Mouse (Mus musculus) left cerebral cortex, postnatal 4 days (tissue): ENCODE measurements around the gene Tmpo. TPM values are rescaled to one million over a fixed set of nuclear protein-coding genes. Genes with fewer than 3 reads are reported as not detected.

Source experiments
- DNase-seq: peaks from one replicate; pipeline ENCODE4 v3.0.0-alpha.2; 2022
- intact Hi-C: fragments of 180-260 bp; cut with DNase I; formaldehyde crosslinking; loops from one replicate; pipeline ENCODE4 v1.15.1; 2025
- total RNA-seq, 2 experiments: library from RNA; stranded (reverse); gene quantifications; 2 replicates each; pipeline ENCODE4 v1.2.3; 2021

The Tmpo gene
- total RNA-seq: 10 to 100 TPM; 70.0 to 76.8 TPM

DNA sequence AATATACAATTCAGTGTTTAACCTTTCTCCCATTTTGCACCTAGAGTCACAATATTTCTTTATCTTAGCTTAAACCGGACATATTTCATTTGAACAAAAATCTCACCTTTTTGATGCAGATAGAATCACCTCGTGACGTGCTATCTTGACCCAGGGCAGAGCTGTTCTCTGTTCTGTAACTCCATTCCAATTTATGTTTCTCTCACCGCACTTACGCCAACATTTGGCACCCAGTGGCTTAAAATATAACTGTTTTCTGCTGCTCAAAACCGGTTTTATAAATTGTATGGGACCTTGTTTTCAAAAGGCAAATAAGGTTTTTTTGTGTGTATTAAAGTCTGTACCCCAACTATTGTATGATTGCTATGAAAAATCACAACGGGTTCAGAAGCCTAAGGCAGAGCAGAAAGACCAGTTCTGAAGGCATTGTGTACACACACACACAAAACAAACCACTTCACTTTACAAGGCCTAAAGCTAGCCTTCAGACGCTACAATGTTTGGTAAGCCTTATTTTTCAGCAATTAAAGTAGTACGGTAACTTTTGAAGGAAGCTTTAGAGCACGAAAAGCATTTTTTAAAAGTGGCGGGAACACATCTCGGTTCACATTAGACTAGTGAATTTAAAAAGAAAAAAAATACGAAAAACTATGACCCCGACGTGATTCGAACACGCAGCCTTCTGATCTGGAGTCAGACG is at the start of gene Tmpo:
Tmpo (minus strand) TSS at position 555 of the 700 bp plus-strand sequence.
- DNase-seq: no peak
- intact Hi-C loops: no loop called here

DNA sequence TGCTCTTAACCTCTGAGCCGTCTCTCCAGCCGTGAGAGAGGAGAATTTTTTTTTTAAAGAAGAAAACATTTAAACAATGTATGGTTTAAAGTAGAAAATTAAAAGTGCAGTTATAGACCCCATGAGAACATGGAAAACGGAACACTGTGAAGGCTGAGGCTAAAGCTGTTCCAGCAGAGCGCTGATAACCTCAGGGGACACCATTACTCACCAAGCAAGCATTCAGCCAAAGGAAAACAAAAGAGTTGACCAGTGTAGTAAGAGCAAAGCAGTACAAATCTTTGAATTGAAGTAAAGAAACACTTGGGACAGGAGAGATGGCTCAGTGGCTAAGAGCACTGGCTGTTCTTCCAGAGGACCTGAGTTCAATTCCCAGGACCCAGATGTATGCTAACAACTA is 49.3 kb upstream of the Tmpo start:
- DNase-seq: no peak
- intact Hi-C loops: no loop called here

DNA sequence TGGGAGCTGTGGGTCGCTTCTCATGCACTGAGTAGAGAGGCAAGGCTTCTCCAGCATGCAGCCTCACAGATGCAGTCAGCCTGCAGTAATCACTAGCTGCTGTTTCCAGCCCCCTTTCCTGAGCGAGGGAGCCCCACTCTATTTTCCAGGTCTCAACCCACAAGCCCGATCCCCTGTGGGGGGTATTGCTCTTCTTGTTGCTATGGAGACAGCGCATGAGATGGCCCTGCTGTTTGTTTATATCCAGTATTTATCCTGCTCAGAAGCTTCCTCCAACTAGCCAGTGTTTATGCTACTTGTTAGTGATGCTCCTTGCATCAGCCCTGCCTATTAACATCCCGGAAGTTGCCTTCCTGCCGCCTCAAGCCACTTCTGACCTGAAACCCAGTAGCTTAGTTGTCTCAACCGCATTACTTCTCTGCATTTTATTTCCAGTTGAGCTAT is 48.4 kb upstream of the Tmpo start:
- peak; percentile 55 for DNase-seq
- intact Hi-C loops: no loop called here

DNA sequence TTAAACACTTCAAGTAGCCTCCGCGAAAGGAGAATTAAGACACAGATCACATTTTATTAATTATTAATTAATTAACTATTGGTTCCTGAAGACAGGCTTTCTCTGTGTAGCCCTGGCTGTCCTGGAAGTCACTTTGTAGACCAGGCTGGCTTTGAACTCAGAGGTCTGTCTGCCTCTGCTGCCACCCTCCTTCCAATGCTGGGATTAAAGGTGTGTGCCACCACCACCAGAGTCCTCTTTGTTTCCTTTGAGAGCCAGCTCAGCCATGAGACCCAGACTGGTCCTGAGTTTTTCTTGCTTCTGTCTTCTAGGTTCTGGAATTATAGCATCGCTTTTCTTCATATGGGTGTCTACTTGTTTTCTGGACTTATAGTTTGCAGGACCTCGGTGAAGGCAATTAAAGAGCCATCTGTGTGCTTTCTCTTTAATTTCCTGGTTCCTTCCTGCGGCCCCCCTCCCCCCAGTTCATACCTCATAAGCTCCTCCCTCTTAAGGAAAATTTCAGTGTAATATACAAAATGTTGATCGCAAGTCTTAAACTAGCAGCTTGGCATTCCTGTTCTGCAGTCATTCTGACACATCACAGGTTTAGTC is 47.9 kb upstream of the Tmpo start:
- intact Hi-C loops: no loop called here
- no peak for DNase-seq

DNA sequence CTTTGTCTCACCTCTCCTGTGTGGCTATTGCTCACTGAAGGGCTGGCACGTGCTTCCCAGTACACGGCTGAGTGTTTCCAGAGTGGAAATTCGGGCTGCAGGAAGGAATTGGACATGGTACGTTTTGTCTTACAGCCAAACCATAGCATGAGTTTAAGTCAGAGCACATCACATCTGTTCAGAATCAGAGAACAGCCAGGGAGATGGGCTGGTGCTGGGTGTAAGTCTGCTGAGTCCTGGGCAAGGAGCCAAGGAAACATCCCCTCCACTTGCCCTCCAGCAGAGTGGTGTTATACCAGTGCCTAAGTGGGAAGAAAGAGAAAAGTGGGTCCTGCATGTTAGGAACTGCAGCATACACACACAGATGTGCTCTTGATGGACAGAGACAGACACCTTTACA is 45.9 kb upstream of the Tmpo start:
- DNase-seq: peak; percentile 61
- intact Hi-C loops: no loop called here

DNA sequence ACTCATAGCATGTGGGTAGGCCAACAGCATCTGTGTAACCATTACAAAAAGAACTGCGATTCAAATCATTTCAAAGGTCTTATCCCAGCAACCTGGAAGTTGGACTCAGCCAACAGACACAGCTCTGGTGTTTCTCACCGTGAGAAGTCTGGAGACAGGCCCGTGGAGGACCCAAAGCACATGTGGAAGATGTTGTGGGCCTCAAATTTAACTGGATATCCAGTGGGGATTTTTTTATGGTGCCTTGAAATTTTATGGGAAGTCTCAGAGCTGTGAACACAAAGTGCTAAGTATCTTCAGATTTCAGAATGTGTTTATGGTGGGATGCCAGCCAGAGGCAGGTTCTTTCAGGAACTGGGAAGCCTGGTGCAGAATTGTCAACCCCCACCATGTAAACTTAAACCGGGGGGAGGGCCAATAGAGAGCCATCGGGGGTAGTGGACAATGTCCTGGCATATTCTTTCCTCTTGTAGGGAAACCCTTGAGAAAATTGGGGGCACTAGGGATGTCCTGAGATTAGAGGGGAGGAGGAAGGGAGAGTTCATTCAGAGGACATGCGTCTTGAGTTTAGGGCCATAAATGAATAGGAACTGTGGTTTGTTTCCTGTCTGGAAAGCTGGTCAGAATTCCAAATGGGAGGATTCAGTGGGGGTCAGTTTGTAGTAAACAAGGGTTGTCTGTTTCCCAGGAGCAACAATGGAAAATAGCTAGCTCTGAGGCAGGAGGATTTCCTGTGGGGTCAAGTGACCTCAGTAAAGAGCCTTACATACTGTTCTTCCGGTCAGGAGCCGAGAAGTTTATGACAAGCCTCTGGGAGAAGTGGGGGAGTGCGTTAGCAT is 41.5 kb upstream of the Tmpo start:
- no peak for DNase-seq
- intact Hi-C loops: no loop called here

DNA sequence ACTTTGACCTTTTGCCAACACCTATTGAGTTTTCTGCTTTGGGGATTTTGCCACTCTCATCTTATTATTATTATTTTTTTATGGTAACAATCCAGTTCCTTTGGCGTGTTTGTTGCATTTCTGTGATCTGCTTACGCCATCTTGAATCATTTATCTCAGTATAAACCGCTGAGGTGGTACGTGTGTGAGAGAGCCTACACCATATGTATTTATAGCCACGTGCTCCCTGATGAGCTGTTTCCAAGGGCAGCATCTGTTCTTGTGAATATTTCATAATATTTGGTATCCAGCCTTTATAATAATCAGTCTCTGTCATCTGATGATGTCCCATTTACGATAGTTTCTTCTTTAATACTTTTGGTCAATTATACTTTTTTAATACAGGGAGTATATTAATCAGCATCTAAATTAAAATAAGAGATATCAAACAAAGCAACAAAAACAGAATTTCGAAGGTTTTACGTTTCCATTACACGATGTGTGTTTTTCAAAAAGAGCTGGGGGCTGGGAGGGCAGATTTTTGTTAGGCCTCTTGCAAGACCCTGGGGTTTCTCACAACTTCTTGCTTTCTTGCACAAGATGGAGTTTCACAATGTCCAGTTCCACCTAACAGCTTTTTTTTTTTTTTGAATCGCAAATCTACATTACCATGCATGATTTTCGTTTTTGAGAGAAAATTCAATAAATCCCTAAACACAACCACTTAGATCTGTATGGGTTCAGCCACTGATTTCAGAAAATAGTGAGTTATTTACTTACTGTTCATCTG is 28.0 kb upstream of the Tmpo start:
- intact Hi-C loops: no loop called here
- no peak for DNase-seq

DNA sequence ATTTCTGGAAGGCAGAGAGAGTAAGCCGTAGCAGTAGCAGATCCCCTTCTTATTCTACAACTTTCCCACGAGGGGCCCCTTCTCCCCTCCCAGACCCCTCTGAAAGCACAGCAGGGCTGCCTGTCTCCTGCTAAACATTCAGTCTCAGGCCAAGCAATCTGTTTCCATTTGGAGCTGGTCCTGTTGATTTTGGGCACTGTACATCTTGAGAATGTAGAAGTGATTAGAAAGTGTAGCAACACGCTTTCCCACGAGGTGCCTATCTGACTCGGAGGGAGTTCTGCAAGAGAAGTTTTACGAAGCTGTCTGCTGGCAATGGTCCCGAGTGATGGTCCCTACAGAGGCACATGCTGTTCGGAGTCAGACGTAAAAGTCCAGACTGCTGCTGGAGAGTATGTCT is 27.3 kb upstream of the Tmpo start:
- peak; percentile 20 for DNase-seq
- intact Hi-C loops: no loop called here

DNA sequence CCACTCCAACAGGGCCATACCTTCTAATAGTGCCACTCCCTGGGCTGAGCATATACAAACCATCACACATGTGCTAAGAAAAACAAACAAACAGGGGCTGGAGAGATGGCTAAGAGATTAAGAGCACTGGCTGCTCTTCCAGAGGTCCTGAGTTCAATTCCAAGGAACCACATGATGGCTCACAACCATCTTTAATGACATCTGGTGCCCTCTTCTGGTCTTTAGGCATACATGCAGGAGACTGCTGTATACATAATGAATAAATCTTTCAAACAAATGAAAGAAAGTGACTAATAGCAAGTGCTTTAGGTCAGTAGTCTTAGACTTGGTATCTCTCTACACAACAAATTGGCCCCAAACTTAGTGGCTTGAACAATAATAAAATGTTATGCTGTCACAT is 26.2 kb upstream of the Tmpo start:
- intact Hi-C loops: no loop called here
- DNase-seq: no peak

DNA sequence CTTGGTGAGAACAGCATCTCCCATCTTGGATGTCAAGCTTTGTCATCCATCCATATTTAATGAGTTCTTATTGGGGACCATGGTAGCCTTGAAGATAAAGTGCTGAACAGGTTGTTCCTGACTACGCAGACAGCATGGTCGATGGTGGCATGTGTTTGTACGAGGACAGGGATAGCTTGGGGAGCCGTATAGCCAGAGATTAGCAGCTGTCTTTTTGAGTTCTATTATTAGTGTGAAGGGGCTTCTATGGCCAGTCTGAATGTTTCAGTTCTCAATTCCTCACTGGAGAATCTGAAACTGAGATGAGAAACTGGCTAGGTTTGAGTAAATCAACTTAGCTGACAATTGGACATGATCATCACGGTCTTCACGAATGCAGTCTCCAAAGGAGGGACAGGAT is 24.5 kb upstream of the Tmpo start:
- intact Hi-C loops: no loop called here
- no peak for DNase-seq

DNA sequence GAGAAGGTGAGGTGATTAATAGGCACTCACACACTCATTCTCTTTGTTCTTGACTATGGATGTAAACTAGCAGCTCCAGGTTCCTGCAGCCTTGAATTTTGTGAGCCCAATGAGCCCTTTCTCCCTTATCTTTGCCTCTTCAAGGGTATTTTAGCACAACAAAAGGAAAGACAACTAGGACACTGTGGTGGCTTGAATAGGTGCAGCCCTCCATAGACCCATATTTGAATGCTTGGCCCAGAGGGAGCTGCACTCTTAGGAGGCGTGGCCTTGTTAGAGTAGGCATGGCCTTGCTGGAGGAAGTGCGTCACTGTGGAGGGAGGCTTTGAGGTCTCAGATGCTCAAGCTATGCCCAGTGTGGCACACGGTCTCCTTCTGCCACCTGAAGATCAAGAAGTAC is 19.5 kb upstream of the Tmpo start:
- DNase-seq: no peak
- intact Hi-C loops: no loop called here

DNA sequence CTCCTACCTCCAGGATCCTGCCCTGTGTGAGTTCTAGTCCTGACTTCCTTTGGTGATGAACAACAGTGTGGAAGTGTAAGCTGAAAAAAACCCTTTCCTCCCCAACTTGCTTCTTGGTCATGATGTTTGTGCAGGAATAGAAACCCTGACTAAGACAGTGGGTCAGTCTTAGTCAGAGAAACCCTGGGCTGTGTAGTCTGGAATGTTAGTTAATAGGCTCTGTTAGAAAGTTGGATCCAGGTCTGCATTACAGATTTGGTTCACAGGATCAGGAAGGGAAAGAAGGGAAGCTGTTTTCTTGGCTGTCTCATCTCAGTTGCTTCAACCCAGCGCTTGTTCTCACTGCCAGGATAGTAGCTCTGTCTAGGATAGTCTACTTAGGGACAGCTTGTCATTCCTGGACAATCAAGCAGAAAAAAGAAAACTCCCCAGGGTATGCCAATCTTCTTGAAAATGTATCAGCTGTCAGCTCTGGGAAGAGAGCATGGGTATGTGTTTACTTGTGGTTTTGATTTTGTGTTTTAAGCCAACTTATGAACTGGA is 18.2 kb upstream of the Tmpo start:
- DNase-seq: no peak
- intact Hi-C loops: no loop called here

DNA sequence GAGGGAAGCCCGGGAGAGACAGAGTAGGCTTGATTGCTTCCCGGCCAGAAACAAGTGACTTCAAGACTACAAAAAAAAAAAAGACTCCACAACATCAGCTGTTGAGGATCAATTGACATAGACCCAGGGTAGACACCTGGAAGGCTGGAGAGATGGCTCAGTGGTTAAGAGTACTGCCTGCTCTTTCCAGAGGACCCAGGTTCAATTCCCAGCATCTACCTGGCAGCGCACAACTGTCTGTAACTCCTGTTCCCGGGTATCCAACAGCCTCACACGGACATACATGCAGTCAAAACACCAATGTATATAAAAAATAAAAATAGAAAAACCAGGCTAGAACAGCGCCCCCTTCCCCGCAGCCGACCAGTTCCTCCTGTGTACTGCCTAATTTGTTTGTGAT is 16.6 kb upstream of the Tmpo start:
- intact Hi-C loops: no loop called here

DNA sequence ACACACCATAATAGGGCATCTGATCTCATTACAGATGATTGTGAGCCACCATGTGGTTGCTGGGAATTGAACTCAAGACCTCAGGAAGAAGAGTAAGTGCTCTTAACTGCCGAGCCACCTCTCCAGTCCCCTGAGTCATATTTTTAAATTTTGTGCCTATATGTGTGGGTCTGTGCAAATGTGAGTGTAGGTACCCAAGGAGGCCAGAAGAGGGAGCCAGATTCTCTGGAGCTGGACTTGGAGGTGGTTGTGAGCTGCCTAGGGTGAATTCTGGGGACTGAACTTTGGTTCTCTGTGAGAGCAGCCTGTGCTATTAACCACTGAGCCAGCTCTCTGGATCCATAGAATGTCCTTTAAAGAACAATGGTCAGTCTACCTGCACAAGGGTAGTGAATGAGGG is 15.7 kb upstream of the Tmpo start:
- intact Hi-C loops: no loop called here
- no peak for DNase-seq

More for the DNA sequence above, 16.6 kb upstream of the Tmpo start:
- no peak for DNase-seq

DNA sequence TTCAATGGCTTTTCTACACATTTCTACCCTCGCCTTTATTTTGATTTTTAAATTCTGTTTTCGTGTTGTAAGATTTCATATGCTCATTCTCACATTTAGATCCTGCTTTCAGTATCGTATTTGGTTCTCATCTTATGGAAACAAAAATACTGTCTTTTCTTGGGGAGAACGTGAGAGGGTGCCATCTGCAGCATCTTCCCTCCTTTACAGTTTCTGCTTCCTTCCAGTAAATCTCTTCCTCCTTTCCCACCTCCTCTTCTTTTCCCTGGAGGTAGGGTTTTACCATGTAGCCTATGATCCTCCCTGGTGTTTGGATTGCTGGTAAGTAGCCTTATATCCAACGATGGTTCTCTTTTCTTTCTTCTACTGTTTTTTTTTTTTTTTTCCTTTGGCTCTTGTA is 14.6 kb upstream of the Tmpo start:
- DNase-seq: no peak
- intact Hi-C loops: no loop called here

DNA sequence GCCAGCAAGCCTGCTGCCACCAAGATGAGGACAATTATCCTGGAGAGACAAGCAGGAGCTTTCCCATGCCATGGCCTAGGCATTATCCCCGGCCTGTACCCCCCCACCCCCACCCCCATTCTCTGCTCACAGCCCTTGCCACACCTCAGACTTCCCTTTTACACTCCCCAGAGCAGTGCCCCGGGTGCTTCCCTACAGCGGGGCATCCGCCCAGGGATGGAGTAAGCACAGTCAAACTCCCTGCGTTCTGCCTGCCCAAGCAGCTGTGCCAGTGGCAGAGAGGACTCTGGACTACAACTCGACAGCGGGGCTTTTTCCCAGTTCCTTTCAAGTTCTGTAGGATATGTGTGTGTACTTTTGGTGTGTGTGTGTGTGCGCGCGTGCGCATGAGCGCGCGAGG is 14.0 kb upstream of the Tmpo start:
- DNase-seq: no peak
- intact Hi-C loops: no loop called here

DNA sequence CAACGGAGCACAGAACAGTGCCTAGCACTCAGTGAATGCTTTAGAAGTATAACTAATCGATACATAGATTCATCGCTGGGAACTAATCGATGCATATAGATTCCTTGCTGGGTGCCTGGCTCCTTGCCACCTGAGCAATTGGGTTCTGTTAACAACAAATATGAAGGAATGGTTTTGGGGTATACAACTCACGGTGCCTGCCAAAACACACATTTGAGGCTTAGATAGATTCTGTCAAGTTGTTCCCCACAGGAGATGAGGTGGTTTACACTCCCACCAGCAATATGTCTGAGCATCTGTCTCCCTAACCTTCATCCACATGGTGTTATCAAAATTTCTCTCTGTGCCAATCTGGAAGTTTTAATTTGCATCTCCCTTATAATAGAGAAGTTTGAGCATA is 10.7 kb upstream of the Tmpo start:
- intact Hi-C loops: no loop called here
- DNase-seq: no peak

DNA sequence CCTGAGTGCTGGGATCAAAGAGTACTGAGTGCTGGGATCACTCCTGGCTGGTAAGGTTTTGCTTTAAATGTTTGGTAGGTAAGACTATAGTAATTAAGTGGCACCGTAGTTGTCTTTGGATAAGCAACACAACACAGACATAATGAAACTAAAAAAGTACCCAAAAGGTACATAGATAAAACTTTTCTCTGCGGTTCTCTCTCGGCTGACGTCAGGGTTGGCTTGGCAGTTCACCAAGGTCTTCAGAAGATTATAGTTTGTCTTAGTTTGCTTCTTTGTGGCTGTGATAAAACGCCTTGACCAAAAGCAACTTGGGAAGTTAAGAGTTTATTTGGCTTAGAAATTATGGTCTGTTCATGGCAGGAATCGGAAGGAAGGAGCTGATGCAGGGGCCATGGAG is 8.4 kb upstream of the Tmpo start:
- DNase-seq: no peak
- intact Hi-C loops: no loop called here

DNA sequence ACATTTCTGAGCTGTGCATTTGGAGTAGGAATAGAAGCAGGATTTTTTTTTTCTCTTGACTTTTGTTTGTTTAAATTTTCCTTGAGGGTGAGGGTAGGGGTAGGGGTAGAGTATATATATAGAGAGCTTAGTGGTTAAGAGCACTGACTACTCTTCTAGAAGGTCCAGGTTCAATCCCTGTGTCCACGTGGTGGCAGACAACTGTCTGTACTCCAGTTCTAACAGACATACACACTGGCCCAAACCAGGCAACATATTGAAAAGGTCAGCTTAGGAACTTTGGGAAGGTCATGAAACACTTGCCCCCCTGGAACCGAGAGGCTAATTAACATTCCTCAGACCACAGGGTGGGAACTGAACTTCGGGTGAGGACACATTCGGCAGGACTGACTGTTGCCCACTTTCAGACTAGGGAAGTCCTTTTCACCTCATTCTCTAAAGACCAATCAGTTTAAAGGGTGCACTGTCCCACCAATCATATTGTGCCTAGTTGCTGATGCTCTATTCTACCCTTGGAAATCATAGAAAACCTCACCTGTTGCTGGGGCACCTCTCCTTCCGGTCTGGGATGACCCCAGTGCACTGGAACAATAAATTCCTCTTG is 7.7 kb upstream of the Tmpo start:
- DNase-seq: no peak
- intact Hi-C loops: no loop called here

DNA sequence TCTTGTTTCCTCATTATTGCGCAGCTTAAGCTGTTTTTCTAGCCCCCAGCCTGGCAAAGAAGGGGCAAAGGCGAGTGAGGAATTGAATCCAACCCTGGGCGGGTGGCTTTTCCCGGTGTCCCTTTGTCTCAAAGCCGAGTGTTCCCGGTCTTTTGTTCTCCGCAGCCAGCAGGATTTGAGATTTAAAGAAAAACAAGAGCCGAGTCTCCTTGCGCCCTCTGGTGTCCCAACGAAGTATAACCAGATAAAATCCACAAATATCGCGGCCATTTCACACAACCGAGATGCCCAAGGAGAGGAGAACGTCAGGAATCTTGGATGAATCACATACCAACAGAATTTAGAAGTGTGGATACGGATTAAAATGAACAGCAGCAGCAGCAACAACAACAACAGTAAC is 6.8 kb upstream of the Tmpo start:
- intact Hi-C loops: loop anchor here (2.0 kb wide), 1 partner anchor 17 kb away; no protein-coding TSS in a partner anchor

More for the DNA sequence above, 6.8 kb upstream of the Tmpo start:
- DNase-seq: peak; percentile 82
